Mouse (Mus musculus): ENCODE measurements around the gene Prkg1.
"Not testable (repeated sequence)": the region's sequence is repeated elsewhere in the genome, so short reads cannot be mapped to it uniquely, and the experiment has no call there.

Gene Prkg1

DNA sequence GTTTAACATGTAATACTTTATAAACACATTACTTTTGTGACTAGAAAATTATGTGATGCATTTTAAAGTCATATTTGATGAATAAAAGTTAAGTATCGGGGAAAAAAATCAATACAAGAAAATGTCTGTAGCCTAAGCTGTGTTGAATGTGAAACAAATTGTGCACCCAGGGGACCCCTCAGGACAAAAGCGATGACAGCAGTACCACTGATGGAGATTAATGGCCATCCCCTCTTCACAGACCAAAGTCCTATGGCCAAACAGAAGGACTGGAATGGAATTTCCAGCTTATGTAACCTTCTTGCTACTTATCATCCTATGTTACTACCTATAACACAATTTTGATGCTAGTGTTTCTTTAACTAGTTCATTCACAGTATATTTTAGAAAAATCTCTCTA, 473.6 kb downstream of the Prkg1 start:
- no peak for DNase-seq (ENCODE audit: low spot score in 2 of 2)

DNA sequence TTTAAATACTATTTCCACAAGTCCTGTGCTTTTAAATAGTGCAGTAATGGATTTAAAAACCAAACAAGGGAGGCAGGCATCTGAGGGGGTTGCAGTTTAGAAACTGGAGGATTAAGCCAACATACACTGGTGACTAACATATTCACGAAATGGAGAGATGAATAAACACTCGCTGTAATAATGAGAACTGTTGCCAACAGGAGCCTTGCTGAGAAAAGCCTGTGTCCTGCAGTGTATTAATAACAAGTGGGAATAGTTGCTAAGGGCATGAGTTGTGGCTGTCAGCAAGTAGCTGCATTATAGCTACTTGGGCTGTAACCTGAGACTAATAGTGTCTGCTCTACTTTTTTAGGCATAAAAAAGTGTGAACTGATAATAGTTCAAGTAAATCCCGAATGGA, 480.3 kb downstream of the Prkg1 start:
- no peak for DNase-seq (ENCODE audit: low spot score in 2 of 2)

DNA sequence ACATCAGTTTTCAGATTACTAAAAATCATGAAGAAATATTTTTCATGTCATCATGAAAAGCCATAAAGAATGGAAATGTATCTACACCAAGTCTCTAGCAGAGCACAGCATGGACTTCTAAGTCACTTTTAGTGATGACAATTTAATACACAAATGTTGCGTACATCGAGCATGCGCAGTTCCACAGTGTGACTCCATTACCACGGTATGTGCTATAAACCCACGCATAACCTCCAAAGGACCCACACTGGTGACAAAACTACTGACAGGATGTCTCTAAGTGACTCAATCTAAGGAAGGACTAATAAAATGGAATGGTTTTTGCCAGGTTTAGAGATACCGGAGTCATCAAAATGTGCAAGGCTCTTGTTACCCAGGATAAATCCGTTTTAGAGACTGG, 480.7 kb downstream of the Prkg1 start:
- DNase-seq (ENCODE audit: low spot score in 2 of 2) = no peak

DNA sequence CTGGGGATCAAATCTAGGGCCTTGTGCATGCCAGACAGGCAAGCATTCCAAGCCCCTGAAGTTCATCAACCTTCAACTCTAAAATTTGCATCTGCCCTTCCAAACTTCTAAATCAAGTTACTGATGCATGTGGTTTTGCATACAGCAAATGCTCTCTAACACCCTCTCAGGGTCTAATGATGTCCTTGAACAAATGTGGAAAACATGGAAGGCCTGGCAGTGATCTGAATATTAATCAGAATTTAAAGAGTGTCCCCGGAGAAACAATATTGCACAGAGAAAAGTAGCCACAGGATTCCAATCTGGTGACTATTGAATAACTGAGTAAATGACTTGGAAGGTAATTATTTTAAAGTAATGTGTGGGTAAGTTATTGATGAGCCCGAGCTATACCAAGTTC, 481.2 kb downstream of the Prkg1 start:
- no peak for DNase-seq (ENCODE audit: low spot score in 2 of 2)

DNA sequence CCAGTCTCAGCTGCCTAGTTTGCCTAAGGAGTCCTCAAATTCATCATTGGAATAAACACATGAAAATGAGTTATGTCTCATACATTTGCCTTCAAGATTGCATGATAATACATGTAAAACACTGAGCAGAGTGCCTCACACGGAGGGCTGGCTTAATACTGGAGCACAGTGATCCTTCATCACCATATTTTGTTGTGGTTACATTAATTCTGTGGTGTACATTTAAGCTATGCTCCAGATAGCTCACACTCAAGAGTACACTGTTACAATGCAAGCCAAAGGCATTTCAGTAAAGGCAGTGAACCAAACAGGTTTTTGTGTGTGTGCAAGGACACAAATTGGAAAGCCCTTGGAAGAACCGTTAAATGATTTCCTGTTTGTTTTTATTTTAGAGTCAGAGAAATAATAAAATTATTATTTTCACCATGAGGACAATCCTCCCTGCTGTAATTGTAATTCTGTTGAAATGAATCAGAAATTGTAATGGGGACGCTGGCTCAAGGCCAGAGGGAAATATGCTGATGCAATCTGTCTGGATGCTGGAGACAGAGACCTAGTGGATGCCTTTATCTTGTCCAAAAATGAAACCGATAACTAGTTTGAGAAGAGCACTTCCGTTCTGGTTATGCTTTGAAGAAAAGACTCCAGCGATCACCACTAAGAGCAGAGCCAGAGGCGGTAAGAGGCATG, 484.9 kb downstream of the Prkg1 start:
- DNase-seq (ENCODE audit: low spot score in 2 of 2) = no peak

DNA sequence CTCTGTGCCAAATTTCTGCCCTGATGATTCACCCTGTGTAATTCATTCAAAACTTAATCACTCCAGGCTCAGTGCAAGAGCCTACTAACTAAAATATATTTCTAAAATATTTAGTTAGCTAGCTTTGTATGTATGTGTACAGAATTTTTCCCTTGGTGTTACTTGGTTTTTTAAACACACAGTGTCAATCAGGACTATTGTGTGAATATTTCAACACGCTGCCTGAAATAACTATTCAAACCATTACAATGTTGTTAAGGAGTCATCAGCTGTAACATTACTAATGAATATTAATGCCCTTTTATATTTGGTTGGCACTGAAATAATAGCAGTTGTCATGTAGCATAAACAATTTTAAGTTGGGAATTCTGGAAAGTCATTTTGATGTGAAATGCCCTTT, 502.4 kb downstream of the Prkg1 start:
- no peak for DNase-seq (ENCODE audit: low spot score in 2 of 2)

DNA sequence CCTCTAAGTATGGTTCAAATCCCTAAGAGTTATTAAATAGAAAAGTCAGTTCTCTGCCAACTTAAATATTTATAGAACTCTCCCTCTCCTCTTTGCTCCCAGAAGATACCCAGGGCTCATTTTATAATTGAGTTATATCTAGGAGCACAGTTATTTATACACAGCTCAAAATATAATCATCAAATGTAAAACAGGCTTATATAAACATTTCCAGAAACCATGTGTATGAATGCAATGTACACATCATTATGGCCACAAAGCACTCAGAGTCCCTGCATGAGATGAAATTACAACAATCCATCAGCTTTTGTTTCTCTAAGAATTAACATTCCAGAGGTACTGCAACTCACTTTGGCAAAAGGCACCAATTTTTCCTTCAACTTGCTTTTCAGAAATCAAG, 504.3 kb downstream of the Prkg1 start:
- DNase-seq (ENCODE audit: low spot score in 2 of 2) = no peak

DNA sequence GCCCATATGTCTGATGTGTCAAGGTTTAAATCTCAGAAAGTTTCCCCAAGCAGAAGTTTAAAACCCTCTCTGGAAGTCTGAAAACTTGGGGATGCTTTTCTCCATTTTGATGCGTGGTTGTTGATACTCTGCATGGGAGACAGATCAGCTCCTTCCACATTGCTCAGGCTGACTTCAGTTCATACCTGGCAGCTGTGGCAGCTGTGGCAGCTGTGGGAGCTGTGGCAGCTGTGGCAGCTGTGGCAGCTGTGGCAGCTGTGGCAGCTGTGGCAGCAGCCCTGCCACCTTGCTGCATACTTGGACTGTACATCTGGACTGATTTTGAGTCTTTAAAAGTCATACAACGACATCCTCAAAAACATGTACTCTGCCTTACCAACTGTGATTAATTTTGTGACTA, 509.1 kb downstream of the Prkg1 start:
- DNase-seq (ENCODE audit: low spot score in 2 of 2) = no peak

DNA sequence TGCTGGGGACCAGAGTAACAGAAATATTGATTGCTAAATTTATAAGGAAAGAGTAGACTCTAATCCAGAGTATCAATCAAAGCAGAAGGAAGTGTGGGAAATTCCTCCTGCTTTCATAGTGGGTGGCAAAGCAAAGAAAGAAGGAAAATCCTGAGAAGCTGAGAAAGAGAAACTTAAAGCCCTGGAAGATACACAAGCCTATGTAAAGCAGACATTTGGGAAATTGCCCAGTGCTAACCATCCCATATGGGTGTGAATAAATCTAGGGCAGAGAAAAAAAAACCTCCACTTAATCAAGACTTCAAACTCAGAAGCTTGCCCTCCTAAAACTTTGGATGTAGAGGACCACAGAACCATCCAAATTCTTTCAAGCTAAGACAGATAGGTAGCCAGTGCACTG, 532.4 kb downstream of the Prkg1 start:
- no peak for DNase-seq (ENCODE audit: low spot score in 2 of 2)

DNA sequence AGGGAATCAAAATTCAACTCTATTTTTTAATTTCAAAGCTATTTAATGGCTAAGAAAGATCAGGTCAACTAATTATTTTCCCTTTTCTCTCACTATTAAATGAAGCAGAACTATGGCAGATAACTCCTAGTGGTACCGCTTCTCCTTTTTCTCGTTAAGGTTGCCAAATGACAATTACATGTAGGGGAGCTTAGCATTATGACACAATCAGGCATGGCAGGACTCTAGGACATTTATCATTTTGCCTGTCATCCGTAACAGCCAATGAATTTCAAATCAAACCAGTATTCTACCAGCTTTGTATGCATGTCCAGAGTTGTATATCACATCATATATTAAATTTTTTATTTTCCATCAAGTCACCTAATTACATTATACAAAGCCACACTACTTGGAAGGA, 536.4 kb downstream of the Prkg1 start:
- no peak for DNase-seq (ENCODE audit: low spot score in 2 of 2)

DNA sequence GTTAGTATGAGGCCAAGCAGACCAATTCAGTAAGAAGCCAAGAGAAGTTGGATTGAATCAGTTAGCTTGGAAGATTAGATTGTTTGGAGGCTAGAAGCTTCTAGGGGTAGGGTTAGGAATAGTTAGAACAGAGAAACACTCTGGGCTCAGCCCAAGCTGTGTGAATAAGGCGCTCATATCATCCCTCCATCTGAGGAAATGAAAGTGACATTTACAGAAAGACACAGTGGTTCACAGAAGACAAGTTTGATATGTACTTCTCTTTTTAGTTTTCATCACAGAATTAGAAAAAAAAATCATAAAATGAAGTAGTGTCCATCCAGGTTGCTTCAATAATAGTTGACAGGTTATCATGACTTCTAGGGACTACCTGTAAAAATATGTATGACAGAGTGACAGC, 541.4 kb downstream of the Prkg1 start:
- DNase-seq (ENCODE audit: low spot score in 2 of 2) = no peak

DNA sequence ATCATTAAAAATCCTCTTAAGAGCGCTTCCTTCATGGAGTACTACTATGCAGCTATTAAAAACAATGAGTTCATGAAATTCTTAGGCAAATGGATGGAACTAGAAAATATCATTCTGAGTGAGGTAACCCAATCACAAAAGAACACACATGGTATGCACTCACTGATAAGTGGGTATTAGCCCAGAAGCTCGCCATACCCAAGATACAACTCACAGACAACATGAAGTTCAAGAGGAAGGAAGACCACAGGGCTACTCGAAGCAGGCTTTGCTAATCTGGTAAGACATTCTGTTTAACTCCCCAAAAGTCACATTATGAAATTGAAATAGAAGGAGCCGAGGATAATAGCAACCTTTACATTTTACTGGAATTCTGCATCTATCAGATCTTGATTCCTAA, 545.6 kb downstream of the Prkg1 start:
- DNase-seq (ENCODE audit: low spot score in 2 of 2) = not testable (repeated sequence)

DNA sequence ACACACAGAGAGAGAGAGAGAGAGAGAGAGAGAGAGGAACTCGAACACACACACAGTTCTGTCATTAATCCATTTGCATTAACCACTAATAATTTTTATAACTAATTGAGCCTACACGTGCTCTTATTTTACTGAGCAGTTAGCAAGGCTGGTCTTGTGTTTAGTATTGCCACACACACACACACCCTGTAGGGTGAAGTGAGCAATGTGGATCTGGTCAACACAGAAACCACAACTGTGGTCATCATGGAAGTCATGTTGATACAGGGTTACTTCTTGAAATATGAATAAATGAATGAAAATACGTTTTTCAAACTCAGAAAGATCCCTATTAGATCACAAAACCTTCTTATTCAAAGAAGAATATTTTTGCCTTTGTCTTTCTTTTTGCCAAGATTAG, 554.0 kb downstream of the Prkg1 start:
- no peak for DNase-seq (ENCODE audit: low spot score in 2 of 2)

DNA sequence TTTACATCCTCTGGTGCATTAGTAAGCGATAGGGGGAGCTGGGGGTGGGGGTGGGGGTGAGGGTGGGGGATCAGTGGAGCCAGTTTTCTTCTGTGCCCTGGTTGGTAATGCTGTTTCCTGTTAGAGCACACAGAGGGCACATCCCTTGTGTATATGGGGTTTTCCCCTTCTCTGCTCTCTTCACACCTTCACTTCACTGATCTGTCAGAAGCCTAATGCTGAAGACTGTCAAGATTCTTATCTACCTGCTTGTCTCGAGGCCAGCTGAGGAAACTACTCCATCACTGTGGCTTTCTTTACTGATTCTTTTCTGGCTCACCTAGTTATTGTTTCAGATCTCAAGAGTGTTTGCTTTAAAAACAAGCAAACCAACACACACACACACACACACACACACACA, 554.4 kb downstream of the Prkg1 start:
- no peak for DNase-seq (ENCODE audit: low spot score in 2 of 2)

DNA sequence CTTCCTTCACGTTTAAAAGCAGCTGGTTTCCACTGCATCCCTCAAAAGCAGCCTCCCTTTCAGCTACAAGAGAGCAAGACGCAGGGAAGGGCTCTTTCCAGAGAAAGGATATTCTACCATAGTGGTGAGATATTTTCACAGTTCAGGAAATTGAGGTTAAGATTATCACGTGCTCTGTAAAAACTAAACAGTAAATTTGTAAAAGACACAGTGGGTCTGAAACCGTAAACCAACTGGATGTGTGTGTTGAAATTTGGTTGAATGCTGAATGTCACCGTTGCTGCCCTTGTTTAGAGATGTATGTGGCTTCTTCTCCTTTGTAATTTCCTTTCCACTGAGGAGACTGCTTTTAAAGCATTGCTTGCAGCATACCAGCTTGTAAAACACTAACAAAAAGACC, 565.2 kb downstream of the Prkg1 start:
- DNase-seq (ENCODE audit: low spot score in 2 of 2) = no peak

DNA sequence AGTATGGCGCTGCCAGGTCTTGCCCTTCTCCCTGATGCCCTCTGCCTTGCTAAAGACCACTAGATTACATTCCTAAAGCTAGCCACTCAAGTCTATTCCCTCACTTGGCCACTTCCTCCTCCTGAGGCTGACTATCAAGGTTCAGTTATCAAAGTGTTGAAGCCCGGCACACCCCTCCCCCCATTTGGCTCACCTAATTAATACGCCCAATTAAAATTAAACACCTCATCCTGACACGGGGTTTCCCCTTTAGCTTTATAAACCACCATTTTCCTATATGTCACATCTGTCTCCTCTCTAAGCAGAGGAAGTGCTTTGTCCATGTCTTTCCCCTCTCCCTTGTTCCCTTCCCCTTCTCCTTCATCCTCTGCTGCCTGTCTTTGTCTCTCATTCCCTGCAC, 566.4 kb downstream of the Prkg1 start:
- DNase-seq (ENCODE audit: low spot score in 2 of 2) = no peak

DNA sequence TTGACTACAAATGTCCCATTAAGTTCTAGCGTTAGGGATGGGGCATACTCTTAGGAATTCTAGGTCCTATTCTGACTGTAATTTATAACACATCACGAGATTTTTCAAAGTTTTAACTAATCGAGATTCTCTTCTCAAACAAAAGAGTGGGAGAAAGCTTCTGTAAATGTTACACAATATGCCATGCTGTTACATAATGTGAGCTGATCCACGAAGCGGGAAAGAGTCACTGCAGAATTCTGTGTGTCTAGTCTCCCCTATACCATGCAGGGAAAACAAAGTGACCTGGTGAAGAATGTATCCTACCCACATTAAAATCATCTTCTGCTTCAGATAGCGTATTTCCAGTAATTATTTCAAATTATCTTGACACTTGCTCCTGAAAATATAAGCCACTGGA, 567.8 kb downstream of the Prkg1 start:
- no peak for DNase-seq (ENCODE audit: low spot score in 2 of 2)

DNA sequence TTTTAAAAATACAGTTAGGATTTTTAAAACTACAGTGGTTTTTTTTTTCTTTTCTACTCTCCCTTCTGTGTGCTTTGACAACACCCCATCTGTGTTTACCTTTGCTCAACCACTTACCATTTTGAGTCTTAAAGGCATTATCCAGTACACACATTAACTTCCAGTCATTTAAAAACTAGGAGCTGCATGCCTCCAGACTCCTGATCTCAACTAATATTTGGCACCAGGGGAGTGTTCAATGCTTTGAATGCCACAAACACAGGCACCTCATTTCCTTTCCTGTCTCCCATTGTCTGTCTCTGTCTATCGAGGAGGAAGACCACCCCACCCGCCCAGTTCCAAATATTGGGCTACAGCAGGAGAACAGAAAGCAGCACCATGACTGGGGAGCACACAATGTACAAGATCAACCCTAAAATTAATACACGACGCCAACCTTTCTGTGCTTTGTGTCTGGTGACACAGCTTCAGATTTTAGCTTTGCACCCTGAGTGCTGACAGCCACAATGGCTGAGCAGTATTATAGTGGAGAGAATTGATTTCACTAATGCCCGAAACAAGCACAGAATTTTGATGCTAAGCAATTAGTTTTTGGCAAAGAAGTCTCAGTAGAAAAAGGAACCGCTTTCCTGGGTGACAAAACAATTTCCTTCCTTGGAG, 576.1 kb downstream of the Prkg1 start:
- DNase-seq (ENCODE audit: low spot score in 2 of 2) = no peak

DNA sequence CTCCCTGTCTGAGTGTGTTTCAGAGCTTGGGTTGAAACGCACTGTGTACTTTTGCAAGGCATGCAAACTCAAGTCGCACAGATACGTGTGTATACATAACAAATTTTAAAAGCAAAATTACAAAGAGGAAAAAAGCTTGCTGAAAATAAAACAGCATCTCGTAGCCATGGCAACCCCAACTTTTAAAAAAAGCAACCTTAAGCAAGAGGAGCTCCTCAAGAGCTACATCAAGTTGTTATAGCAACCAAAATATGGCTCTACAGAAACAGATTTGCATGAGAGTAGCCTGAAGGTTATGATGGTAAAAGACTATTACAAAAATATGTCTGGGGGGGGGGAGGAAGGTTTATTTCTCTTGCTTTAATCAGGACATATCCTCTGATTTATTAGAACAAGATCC, 584.1 kb downstream of the Prkg1 start:
- peak in 1 of 2 experiments; percentile 59 for DNase-seq (ENCODE audit: low spot score in 2 of 2)

DNA sequence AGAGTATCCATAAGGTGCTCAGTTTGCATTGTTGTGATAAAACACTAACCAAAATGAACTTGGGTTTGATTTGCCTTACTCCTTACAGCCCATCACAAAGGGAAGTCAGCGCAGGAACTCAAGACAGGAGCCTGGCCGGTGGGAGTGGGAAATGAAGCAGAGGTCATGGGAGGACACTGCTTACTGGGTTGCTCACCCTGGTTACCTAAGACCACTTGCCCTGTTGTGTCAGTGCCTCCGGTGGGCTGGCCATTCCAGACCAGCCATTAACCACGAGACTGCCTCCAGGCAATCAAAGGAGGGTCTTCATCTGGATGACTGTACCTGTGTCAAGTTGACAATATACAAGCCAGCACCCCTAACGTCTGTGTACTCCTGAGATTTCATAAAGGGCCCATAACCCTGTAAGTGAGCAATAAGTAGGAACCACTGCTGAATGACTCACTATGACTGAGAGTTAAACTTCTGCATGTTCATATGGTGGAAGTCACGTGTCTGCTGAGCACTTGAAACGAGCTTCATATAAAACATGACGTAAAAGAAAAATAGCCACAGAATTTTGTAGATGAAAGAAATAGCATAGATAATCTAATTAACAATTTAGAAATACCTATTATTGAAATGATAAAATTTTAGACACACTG, 587.4 kb downstream of the Prkg1 start:
- DNase-seq (ENCODE audit: low spot score in 2 of 2) = no peak

DNA sequence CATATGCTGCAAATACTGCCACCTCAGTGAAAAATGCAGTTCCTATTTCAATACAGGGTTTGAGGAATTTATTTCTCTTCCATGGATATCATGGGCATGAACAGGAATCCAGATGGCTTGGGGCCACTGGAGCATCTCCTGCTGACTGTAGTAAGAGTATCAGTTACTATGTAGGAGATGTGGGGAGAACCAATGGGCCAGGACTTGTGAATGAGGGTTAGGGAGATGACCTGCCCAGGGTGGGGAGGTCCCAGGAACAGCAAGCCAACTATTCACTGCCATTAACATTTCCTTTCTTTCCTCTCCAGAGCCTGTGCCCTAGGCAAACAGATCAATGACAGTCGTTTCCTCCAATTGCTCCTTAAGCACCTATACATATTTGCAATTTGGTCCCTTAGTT, 593.8 kb downstream of the Prkg1 start:
- DNase-seq (ENCODE audit: low spot score in 2 of 2) = no peak

DNA sequence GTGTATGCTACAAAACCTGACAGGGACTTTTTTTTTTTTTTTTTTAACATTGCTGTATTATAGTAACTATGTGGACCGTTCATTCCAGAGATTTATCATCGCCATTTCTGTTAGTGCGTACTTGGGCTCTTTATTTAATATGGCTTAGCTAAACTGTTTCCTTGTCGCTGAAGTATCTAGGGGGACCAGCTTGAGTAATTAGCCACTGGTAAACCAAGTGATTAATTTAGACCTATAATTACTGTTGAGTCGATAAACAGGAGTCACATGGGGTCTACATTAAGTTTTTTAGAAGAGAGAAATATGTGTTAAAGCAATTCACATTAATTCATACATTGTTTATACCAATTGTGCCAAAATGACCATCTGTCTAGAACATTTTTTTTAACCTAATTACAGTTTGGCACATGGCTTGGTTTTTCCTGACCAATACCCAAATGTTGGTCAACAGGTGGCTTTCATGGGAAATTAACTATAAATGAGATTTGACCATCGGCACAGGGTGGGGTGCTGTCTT, 605.8 kb downstream of the Prkg1 start:
- DNase-seq (ENCODE audit: low spot score in 2 of 2) = no peak

DNA sequence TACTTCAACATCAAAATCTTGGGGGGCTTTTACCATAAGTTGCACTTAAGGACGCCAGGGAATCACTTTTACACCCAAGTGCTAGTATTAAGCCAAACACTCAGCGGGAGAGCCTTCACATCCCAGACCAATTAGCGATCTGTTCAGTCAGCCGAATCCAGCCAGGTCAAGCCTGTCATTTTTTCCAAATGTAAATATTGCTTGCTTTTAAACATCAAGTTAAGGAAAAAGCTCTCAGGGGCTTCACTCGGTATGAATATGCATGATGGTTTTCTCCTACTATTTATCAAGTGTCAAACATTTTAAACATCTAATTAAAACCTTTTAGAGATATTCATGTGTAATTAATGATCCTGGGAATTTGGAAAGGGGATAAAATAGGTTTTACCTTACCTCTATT, 611.4 kb downstream of the Prkg1 start:
- DNase-seq (ENCODE audit: low spot score in 2 of 2) = no peak

Measured in right cerebral cortex, postnatal 36 days (tissue).